Mouse (Mus musculus) left cerebral cortex, postnatal 4 days (tissue): ENCODE data around the gene Ugt1a10. TPM values are rescaled to one million over a fixed set of nuclear protein-coding genes. Genes with fewer than 3 reads are reported as not detected.

Experiments
- DNase-seq: peaks from one replicate; pipeline ENCODE4 v3.0.0-alpha.2; 2022
- intact Hi-C: fragments of 180-260 bp; cut with DNase I; formaldehyde crosslinking; loops from one replicate; pipeline ENCODE4 v1.15.1; 2025
- total RNA-seq, 2 experiments: library from RNA; stranded (reverse); gene quantifications; 2 replicates each; pipeline ENCODE4 v1.2.3; 2021

The Ugt1a10 gene
- total RNA-seq, 2 experiments from 2014 or later = not detected

DNA sequence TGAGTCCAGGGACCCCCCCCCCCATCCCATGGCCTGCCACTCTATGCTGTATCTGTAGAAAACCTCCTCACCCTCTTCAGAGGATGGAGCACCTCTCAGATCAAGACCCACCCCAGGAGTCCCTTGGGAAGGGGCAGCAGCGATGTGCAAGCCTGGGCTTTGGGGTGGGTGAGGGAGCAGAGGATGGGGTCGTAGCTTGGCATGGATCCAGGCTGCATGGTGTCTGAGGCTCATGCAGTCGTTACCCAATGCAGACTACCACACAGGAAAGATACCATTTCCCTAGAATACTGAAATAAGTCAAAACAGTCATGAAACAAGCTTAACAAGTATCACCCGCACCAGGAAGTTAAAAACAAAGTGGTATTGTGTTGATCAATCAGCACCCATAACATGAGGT, 193.5 kb downstream of the Ugt1a10 start:
- intact Hi-C loops = no loop called here
- DNase-seq = peak; percentile 45

DNA sequence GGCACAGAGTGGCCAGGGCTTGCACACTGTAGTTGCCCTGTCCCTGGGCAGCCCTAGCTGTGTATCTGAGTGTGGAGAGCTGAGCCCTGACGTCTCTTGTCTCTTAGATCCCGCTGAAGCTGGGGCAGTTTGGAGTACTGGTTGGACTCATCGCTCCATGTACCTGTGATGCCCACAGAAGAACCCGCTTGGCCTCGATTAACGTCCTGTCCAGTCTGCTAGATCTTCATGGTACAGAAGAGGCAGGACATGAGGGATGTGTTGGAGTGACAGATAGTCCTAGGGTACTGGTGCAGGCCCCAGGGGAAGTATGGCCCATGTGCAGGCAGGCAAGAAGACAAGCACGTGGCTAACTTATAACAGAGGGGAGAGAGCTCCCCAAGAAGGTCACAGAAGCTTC, 194.4 kb downstream of the Ugt1a10 start:
- no peak for DNase-seq
- intact Hi-C loops = no loop called here

DNA sequence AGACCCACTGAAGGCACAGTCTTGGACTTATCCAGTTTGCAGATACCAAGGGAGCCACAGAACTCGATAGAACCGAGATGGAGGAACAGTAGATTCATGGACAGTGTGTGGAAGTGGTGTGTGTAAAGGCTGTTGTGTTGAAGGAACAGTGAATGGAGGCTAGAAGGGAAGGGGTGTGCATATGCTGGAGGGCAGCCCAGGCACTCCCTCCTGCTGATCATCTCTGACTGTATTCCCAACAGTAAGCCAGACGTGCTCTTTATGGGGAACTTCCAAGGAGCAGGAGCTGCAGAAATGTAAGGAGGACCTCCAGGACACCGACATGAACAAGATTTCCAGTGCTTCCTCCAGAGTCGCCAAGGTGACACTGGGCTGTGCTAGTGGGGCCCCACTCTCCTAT, 194.8 kb downstream of the Ugt1a10 start:
- no peak for DNase-seq
- intact Hi-C loops = no loop called here

GRCm38 (mm10) chr1:88253106-88253505, 197.9 kb downstream of the Ugt1a10 start:
- DNase-seq = no peak
- intact Hi-C loops = no loop called here

DNA sequence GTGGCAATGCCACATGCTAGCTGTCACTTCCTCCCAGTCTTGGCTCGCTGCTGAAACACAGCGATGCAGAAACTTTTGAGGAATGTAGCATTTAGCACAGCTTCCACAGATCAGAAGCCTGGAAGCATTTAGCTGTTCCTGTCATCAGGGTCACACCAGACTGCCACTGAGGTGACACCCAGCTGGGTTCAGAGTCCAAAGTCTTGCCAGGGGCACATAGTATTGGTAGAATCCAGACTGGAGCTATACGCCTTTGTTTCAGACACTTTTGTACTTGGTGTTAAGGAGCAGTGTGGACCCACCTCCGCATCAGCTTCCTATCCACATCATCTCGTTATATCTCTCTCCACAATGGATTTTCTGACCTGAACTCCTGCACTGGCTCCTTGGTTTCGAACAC, 198.4 kb downstream of the Ugt1a10 start:
- intact Hi-C loops = no loop called here
- no peak for DNase-seq

GRCm38 (mm10) chr1:88254793-88255465, 199.7 kb downstream of the Ugt1a10 start:
- peak; percentile 93 for DNase-seq
- intact Hi-C loops = no loop called here

DNA sequence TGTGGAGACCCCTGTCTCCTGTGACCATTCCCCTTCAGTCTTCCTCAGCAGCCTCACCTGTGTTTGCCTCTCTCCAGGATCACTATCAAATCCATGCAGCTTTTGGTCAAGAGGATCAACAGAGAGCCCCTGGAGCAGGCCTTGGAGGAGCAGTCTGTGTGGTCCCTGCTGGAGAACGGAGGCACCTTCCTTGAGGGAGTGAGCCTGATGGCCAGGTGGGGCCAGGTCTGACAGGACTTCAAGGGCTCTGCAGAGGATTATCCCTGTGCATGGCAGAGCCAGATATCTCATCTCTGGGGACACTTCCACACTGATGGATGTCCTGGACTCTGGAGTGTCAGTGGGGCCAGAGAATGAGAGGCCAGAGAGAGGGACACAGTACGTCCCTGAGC, 200.3 kb downstream of the Ugt1a10 start:
- DNase-seq = no peak

GRCm38 (mm10) chr1:88255989-88256754, 201.0 kb downstream of the Ugt1a10 start:
- peak; percentile 76 for DNase-seq
- intact Hi-C loops = no loop called here

More for the DNA sequence above, 200.3 kb downstream of the Ugt1a10 start:
- intact Hi-C loops = no loop called here

- DNase-seq = no peak
- intact Hi-C loops = no loop called here
Observed at GRCm38 (mm10) chr1:88256886-88257663, 201.9 kb downstream of the Ugt1a10 start.

DNA sequence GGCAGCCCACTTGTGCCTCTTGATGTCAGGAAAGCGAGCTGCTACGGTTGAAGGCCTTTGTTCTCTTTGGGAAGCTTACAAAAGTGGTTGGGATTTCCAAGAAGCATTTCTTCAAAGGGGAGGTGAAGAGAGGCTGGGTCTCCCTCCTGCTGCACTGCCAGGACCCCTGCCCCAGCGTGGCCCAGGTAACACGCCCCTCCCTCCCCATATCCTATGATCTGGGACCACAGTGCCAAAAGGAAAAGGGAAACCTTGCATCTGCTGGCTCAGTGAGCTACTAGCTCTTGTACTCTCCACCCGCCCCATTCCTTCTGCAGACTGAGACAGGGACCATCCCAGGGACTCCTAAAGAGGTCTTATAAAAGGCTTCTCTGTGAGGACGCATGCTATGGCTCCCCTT, 202.5 kb downstream of the Ugt1a10 start:
- intact Hi-C loops = no loop called here
- no peak for DNase-seq

DNA sequence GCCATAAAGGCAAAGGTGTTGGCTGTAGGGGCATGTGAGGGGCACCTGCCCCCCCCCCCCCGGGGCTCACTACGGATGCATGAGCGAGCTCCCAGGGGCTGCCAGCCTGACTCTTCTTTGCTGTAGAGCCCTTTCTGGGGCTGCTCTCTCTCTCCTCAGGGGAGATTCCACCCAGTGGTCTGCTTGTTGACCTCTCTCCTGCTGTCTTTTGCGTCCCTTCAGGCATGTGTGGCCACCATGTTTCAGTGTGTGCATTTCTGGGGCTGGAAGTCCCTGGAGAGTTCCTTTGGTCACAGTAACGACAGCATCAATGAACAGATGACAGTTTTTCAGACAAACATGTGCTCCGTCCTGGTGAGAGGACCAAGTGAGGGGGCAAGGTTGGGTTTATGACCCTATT, 203.2 kb downstream of the Ugt1a10 start:
- intact Hi-C loops = no loop called here
- no peak for DNase-seq

DNA sequence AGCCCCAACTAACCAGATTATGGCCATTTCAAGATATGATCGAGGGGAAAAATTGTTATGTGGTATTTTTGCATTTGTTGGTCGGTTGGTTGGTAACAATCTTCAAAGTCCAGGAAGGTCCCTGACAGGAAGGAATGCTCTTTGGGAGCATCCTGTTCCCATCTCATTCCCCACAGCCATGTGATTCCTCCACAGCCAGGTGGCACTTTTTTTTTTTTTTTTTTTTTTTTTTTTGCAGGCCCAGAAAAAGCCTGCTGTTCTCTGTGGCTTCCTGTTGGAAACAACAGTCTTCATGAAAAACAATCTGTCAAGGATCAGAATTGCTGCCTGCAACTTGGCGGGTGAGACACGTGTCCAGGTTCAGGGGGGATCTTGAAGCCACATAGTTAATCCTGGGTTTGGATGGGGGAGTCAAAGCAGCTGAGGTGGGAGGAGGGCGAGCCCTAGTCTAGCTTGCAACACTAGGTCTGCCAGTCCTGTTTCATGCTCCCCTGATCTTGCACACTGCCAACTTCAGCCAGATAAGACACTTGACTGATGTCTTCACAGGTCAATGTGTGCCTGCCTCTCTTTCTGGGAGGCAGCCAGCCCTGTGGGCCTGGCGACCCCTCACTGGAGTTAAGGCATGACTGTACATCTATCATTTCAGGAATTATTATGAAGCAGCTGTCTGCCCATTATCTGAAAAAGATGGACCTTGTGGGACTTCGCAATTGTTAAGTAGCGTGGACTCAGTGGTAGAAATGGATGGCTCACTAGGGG, 203.9 kb downstream of the Ugt1a10 start:
- intact Hi-C loops = no loop called here

GRCm38 (mm10) chr1:88259643-88260024, 204.4 kb downstream of the Ugt1a10 start:
- no peak for DNase-seq
- intact Hi-C loops = no loop called here

More for the DNA sequence above, 203.9 kb downstream of the Ugt1a10 start:
- peak; percentile 73 for DNase-seq

GRCm38 (mm10) chr1:88260114-88260513, 204.9 kb downstream of the Ugt1a10 start:
- intact Hi-C loops = no loop called here
- peak; percentile 76 for DNase-seq

DNA sequence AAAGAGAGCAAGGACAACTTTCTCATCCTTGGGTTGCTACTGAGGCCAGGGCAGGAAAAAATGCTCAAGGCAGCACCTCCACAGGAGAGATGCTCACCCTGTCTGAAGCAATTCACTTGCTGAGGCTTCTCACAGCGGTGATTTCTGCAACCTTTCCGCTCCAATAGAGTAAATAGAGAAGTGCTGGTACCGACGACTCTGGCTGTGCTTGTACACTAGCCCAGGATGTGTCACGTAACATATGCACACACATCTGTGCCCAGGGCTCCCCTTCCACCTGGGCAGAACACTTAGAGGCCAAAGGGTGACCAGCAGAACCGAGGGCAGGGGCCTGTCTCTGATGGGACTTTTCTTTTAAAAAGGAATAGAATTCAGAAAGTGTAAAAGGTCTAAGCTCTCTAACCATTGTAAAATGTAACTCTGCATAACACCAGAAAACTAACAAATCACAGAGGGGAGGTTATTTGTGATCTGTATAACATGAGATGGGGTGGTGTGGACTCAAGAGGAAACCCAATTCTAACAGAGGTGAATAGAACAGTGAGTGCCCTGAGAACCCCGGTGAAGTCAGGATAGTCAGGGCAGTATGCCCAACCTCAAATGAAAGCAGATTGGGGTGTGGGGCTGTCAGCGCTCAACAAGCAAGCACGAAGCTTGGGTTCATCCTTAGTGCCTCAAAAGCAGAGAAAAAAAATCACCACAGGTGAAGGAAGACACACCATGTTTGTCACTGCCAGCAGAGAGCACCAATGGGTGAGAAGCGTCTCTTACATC, 205.6 kb downstream of the Ugt1a10 start:
- intact Hi-C loops = no loop called here
- DNase-seq = no peak

DNA sequence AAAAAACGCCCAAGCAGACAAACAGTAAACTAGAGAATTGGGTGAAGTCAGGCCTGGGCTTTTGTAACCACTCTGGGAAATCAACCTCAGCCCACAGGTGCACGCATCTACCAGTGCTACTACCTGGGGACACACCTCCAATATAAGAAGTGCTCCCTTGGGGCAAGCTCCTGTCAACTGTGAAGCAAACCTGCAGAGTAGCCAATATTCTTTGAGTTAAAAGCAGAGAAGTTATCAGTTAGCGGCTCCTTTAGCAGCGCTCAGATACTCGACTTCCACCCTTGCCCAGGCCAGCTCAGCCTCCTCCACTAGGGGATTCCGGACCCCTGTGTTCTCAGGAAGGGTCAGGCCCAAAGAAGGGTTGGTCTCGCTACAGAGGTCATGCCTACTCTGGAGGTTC, 206.5 kb downstream of the Ugt1a10 start:
- DNase-seq = no peak
- intact Hi-C loops = no loop called here

DNA sequence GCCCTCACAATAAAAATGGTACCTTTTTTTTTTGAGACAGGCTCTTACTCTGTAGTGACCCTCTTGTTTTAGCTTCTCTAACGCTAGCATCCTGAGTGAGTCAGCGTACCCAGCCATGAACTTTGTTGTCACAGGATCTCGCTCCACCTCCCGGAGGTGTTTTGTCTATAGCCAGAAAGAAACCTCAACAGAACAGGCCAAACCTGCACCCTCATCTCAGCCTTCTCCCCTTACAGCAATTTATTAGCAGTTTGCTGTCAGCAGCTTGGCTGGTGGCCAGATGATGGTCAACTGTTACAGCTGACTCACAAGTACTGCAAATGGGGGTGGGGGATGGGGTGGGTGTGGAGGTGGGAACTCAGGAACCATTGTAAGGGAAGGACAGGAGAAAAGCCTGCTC, 207.1 kb downstream of the Ugt1a10 start:
- DNase-seq = peak; percentile 74
- intact Hi-C loops = no loop called here

DNA sequence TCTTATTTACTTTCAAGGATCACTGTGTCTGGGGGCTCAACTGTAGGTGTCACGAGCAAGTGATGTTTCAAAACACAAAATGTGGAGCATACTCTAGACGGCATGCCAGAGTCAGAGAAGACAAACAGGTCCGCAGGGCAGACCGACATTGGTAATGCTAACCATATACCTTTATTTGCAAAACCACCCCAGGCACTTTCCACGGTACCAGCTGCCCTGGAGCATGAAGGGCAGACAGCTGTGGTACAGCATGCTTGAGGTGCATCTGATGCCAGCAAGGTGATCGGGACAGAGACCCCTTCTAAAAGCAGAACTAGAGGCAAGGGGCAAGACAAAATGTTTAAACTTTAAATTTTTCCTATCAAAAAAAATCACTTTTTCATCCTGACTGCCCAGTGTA, 207.8 kb downstream of the Ugt1a10 start:
- intact Hi-C loops = no loop called here

DNA sequence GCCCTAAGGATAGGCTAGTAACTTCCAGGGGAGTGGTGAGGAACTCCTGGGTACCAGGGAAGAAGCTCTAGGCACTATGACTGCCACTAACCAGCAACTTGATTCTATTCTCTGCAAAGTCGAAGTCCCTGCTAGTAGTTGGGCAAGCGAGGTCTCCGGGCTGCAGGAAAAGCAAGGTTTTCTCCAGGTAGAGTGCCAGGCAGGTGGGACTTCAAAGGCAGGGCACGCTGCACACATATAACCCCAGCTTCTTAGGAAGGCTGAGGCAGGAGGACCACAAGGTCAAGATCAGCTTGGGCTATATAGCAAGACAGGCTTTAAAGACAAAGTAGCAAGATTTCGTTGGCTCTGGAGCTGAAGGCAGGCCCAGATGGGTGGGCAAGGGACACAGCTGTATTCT, 208.6 kb downstream of the Ugt1a10 start:
- no peak for DNase-seq
- intact Hi-C loops = no loop called here

More for the DNA sequence above, 207.8 kb downstream of the Ugt1a10 start:
- no peak for DNase-seq

- no peak for DNase-seq
- intact Hi-C loops = no loop called here
Observed at GRCm38 (mm10) chr1:88264237-88264868, 209.2 kb downstream of the Ugt1a10 start.
